Mouse (Mus musculus): ENCODE data around the gene Birc3. TPM values are rescaled to one million over a fixed set of nuclear protein-coding genes. Genes with fewer than 3 reads are reported as not detected.
"Not testable (repeated sequence)": the region's sequence is repeated elsewhere in the genome, so short reads cannot be mapped to it uniquely, and the experiment has no call there.

Birc3 gene
- polyA plus RNA-seq, 1 experiment, result 0.14 TPM

DNA sequence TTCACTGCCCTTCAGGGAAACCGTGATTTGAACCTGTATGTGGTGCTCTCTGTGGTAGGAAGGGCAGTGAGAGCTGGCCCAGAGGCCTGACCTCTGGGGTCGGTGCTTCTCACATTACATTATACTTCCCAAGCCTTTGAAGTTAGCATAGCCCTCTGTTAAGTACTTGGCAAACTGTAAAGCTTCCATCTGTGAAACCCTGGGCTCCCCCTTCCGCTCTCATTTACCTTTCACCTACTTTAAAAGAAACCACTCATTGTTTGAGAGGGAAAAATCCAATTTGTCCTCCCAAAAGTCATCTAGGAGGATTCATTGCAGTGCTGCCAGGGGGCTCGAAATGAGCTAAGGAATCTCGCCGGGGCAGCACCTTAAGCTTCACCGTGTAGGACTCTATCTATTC lies 29.3 kb upstream of the Birc3 start:
- Histone ChIP-seq H3K36me3 (ENCODE audit: control insufficient read depth, insufficient read depth) (no peaks in the 10 kb centered on the region), H3K4me2 (ENCODE audit: low read depth) (no peak overlapping the region), H3K79me2 (ENCODE audit: control insufficient read depth, insufficient read depth) (no peaks in the 10 kb centered on the region), H3ac (ENCODE audit: control insufficient read depth, insufficient read length) (no peak overlapping the region), H3K27me3 (ENCODE audit: control insufficient read depth, insufficient read depth, insufficient read length) (no peaks in the 10 kb centered on the region), H3K4me3 (no peak overlapping the region)
- no peak for TF ChIP-seq SRF (IDR thresholded peaks at IDR 0.05; ENCODE audit: control insufficient read depth, insufficient read length, low read depth)
- no peak for TF ChIP-seq E2F4 (IDR thresholded peaks at IDR 0.05; ENCODE audit: insufficient read depth)
- no peak for TF ChIP-seq MYOG (IDR thresholded peaks at IDR 0.05; ENCODE audit: control insufficient read depth in 1 of 3, insufficient read depth in 1 of 3, insufficient read length in 2 of 3, low read depth in 2 of 3)
- no peak for TF ChIP-seq CEBPB (IDR thresholded peaks at IDR 0.05; ENCODE audit: insufficient read depth, poor library complexity, severe bottlenecking)
- no peak for TF ChIP-seq TCF12 (IDR thresholded peaks at IDR 0.05; ENCODE audit: insufficient read depth, poor library complexity, severe bottlenecking)
- TF ChIP-seq POLR2AphosphoS2 (IDR thresholded peaks at IDR 0.05; ENCODE audit: insufficient read length, low read depth), result no peak
- no peak for TF ChIP-seq MAX (IDR thresholded peaks at IDR 0.05; ENCODE audit: low read depth)
- TF ChIP-seq MYOD1 (IDR thresholded peaks at IDR 0.05; ENCODE audit: control insufficient read depth in 1 of 3, insufficient read length in 2 of 3, low read depth in 2 of 3), result no peak
- no peak for TF ChIP-seq POLR2A (IDR thresholded peaks at IDR 0.05; ENCODE audit: insufficient read length, low read depth)
- TF ChIP-seq REST (IDR thresholded peaks at IDR 0.05; ENCODE audit: insufficient read depth, insufficient read length), result no peak
- no peak for TF ChIP-seq USF1 (IDR thresholded peaks at IDR 0.05; ENCODE audit: low read depth)
- no peak for TF ChIP-seq TCF3 (IDR thresholded peaks at IDR 0.05; ENCODE audit: insufficient read length, low read depth)

DNA sequence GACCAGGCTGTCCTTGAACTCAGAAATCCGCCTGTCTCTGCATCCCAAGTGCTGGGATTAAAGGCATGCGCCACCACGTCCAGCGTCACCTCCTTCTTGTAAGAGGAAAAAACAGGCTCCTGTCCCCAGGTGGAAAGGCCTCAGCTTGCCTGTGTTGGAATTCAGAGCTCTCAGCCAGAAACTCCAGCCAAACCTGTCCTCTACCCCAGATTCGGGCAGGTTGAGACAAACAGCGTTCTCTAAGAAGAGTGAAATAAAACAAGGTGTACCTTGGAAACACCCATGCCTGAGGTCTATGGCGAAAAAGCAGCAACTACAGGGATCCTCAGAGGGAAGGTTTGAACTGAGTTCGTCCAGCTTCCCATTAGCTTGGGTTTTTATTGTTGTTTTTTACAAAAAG lies 28.0 kb upstream of the Birc3 start:
- no peak for TF ChIP-seq TCF12 (IDR thresholded peaks at IDR 0.05; ENCODE audit: insufficient read depth, poor library complexity, severe bottlenecking)
- TF ChIP-seq MYOG (IDR thresholded peaks at IDR 0.05; ENCODE audit: control insufficient read depth in 1 of 3, insufficient read depth in 1 of 3, insufficient read length in 2 of 3, low read depth in 2 of 3), result no peak
- TF ChIP-seq USF1 (IDR thresholded peaks at IDR 0.05; ENCODE audit: low read depth), result no peak
- no peak for TF ChIP-seq REST (IDR thresholded peaks at IDR 0.05; ENCODE audit: insufficient read depth, insufficient read length)
- no peak for TF ChIP-seq SRF (IDR thresholded peaks at IDR 0.05; ENCODE audit: control insufficient read depth, insufficient read length, low read depth)
- Histone ChIP-seq H3K4me3 (no peak overlapping the region), H3ac (ENCODE audit: control insufficient read depth, insufficient read length) (no peak overlapping the region), H3K36me3 (ENCODE audit: control insufficient read depth, insufficient read depth) (no peaks in the 10 kb centered on the region), H3K27me3 (ENCODE audit: control insufficient read depth, insufficient read depth, insufficient read length) (no peaks in the 10 kb centered on the region), H3K79me2 (ENCODE audit: control insufficient read depth, insufficient read depth) (no peaks in the 10 kb centered on the region), H3K4me2 (ENCODE audit: low read depth) (no peak overlapping the region)

DNA sequence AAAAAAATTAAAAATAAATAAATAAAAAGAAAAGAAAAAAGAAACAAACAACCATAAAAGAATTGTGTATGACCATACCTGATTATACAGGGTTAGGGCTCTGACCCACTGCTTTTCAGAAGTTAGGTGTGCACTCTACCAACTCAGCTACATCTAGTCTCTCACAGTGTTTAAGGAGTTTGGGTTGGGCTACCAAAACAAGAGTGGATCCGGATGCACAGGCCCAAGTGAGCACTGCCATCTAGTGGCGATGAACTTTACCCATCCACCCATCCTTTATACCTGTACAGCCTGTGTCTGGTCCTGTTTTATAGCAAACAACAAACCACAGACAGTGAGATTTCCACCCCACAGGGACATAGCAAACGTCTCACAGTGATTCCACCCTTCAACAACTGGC lies 24.5 kb upstream of the Birc3 start:
- no peak overlapping the region for H3K4me3 ChIP-seq
- no peaks in the 10 kb centered on the region for H3K79me2 ChIP-seq (ENCODE audit: control insufficient read depth, insufficient read depth)

DNA sequence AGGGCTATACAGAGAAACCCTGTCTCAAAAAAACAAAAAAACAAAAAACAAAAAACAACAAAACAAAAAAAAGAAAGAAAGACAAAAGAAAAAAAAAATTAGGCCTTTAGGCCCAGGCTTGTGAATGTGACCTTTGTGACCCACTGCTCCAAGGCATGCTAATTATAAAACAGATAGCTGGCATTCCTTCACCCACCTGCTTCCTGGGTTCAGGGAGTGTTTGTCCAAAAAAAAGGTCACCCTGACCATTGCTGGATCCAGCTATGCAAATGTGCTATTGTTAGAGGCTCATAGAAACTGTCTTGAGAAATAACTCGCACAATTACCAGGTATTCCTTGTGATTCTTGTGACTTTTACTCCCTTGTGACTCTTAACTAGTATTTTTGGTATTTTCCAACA lies 18.8 kb upstream of the Birc3 start:
- not testable (repeated sequence) for H3K4me2 ChIP-seq (ENCODE audit: low read depth); H3ac ChIP-seq (ENCODE audit: control insufficient read depth, insufficient read length); H3K27me3 ChIP-seq (ENCODE audit: control insufficient read depth, insufficient read depth, insufficient read length); H3K4me3 ChIP-seq; H3K79me2 ChIP-seq (ENCODE audit: control insufficient read depth, insufficient read depth); H3K36me3 ChIP-seq (ENCODE audit: control insufficient read depth, insufficient read depth)

More for the DNA sequence above, 24.5 kb upstream of the Birc3 start:
- Histone ChIP-seq H3K27me3 (ENCODE audit: control insufficient read depth, insufficient read depth, insufficient read length) (no peaks in the 10 kb centered on the region), H3K4me2 (ENCODE audit: low read depth) (no peak overlapping the region), H3K36me3 (ENCODE audit: control insufficient read depth, insufficient read depth) (no peaks in the 10 kb centered on the region), H3ac (ENCODE audit: control insufficient read depth, insufficient read length) (no peak overlapping the region)
- TF ChIP-seq TCF12 (IDR thresholded peaks at IDR 0.05; ENCODE audit: insufficient read depth, poor library complexity, severe bottlenecking) (no peak), USF1 (IDR thresholded peaks at IDR 0.05; ENCODE audit: low read depth) (no peak), E2F4 (IDR thresholded peaks at IDR 0.05; ENCODE audit: insufficient read depth) (no peak), SRF (IDR thresholded peaks at IDR 0.05; ENCODE audit: control insufficient read depth, insufficient read length, low read depth) (no peak), MAX (IDR thresholded peaks at IDR 0.05; ENCODE audit: low read depth) (no peak), POLR2AphosphoS2 (IDR thresholded peaks at IDR 0.05; ENCODE audit: insufficient read length, low read depth) (no peak), TCF3 (IDR thresholded peaks at IDR 0.05; ENCODE audit: insufficient read length, low read depth) (no peak), MYOG (IDR thresholded peaks at IDR 0.05; ENCODE audit: control insufficient read depth in 1 of 3, insufficient read depth in 1 of 3, insufficient read length in 2 of 3, low read depth in 2 of 3) (no peak), POLR2A (IDR thresholded peaks at IDR 0.05; ENCODE audit: insufficient read length, low read depth) (no peak), REST (IDR thresholded peaks at IDR 0.05; ENCODE audit: insufficient read depth, insufficient read length) (no peak), MYOD1 (IDR thresholded peaks at IDR 0.05; ENCODE audit: control insufficient read depth in 1 of 3, insufficient read length in 2 of 3, low read depth in 2 of 3) (no peak), CEBPB (IDR thresholded peaks at IDR 0.05; ENCODE audit: insufficient read depth, poor library complexity, severe bottlenecking) (no peak)

DNA sequence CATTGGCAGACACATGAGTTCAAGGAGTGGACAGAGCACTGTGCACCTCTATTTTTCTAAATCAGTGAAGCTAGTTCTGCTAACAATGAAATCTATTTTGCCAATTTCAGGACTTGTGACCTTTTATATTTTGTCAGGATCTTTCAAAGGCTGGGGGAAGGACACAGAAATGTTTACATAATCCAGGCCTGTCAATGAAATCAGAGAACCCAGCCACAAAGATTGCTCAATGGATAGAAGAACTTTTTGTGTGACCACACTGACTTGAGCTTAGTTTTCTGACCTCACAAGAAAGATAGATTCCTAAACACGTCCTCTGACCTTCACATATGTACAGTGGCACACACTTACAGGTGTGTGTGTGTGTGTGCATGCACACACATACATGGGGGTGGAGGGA lies 18.2 kb upstream of the Birc3 start:
- TF ChIP-seq E2F4 (IDR thresholded peaks at IDR 0.05; ENCODE audit: insufficient read depth) (no peak), CEBPB (IDR thresholded peaks at IDR 0.05; ENCODE audit: insufficient read depth, poor library complexity, severe bottlenecking) (no peak), MYOG (IDR thresholded peaks at IDR 0.05; ENCODE audit: control insufficient read depth in 1 of 3, insufficient read depth in 1 of 3, insufficient read length in 2 of 3, low read depth in 2 of 3) (no peak), REST (IDR thresholded peaks at IDR 0.05; ENCODE audit: insufficient read depth, insufficient read length) (no peak), POLR2A (IDR thresholded peaks at IDR 0.05; ENCODE audit: insufficient read length, low read depth) (no peak), TCF3 (IDR thresholded peaks at IDR 0.05; ENCODE audit: insufficient read length, low read depth) (no peak), USF1 (IDR thresholded peaks at IDR 0.05; ENCODE audit: low read depth) (no peak), POLR2AphosphoS2 (IDR thresholded peaks at IDR 0.05; ENCODE audit: insufficient read length, low read depth) (no peak), MAX (IDR thresholded peaks at IDR 0.05; ENCODE audit: low read depth) (no peak), SRF (IDR thresholded peaks at IDR 0.05; ENCODE audit: control insufficient read depth, insufficient read length, low read depth) (no peak), MYOD1 (IDR thresholded peaks at IDR 0.05; ENCODE audit: control insufficient read depth in 1 of 3, insufficient read length in 2 of 3, low read depth in 2 of 3) (no peak), TCF12 (IDR thresholded peaks at IDR 0.05; ENCODE audit: insufficient read depth, poor library complexity, severe bottlenecking) (no peak)
- Histone ChIP-seq H3ac (ENCODE audit: control insufficient read depth, insufficient read length) (no peak overlapping the region), H3K4me2 (ENCODE audit: low read depth) (no peak overlapping the region), H3K27me3 (ENCODE audit: control insufficient read depth, insufficient read depth, insufficient read length) (no peaks in the 10 kb centered on the region), H3K36me3 (ENCODE audit: control insufficient read depth, insufficient read depth) (no peaks in the 10 kb centered on the region), H3K4me3 (no peak overlapping the region), H3K79me2 (ENCODE audit: control insufficient read depth, insufficient read depth) (no peaks in the 10 kb centered on the region)
